ENCODE assay signal across 27 mouse cellular contexts in the genomic region with DNA sequence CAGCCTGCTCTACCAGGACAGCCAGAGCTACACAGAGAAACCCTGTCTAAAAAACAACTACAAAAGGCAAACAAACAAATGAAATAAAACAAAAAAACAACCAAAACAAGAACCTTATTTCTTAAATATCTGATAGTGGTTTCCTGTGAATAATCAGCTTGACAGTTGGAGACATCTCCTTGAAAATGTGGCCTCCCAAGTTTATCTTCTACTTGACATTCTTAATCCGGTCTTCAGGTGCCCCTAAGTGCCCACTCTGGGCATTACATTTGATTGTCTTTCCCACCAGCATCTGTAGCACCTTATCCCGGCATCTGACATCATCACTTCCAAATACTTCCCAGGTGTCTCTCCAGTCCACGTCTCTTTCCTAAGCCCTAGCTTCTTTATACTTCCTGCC.
"Had no signal": no experiment of that assay in that cellular context is flagged by ENCODE, and none has a peak within 500 bp of the region (broad histone marks: within the 10 kb centered on the region; RNA-seq: fewer than 3 reads in every experiment).

No protein-coding gene starts in this region.

- H3K27ac ChIP-seq: embryonic facial prominence, embryonic 10.5 days; embryonic facial prominence, embryonic 12.5 days; embryonic facial prominence, embryonic 13.5 days; embryonic facial prominence, embryonic 15.5 days; forebrain, embryonic 10.5 days; forebrain, embryonic 12.5 days; forebrain, embryonic 13.5 days; forebrain, embryonic 15.5 days; gastrocnemius, adult 2 months; heart, adult 2 months had no signal

- H3K4me2 ChIP-seq: embryonic facial prominence, embryonic 12.5 days; embryonic facial prominence, embryonic 13.5 days; embryonic facial prominence, embryonic 15.5 days; forebrain, embryonic 12.5 days; forebrain, embryonic 13.5 days; forebrain, embryonic 15.5 days had no signal

- ATAC-seq: forebrain, embryonic 13.5 days; forebrain, embryonic 14.5 days; forebrain, embryonic 15.5 days; forebrain, embryonic 16.5 days; forebrain, postnatal 0 days had no signal

- H3K4me3 ChIP-seq: embryonic facial prominence, embryonic 10.5 days; embryonic facial prominence, embryonic 12.5 days; embryonic facial prominence, embryonic 13.5 days; embryonic facial prominence, embryonic 15.5 days; erythroblast, embryonic 14.5 days; forebrain, embryonic 10.5 days; forebrain, embryonic 12.5 days; forebrain, embryonic 13.5 days; forebrain, embryonic 15.5 days; gastrocnemius, adult 2 months; heart, adult 2 months had no signal

- H3K27me3 ChIP-seq: embryonic facial prominence, embryonic 12.5 days; embryonic facial prominence, embryonic 13.5 days; embryonic facial prominence, embryonic 15.5 days; forebrain, embryonic 12.5 days; forebrain, embryonic 13.5 days; forebrain, embryonic 15.5 days had no signal

- DNase-seq: cerebellum, adult 8-10 months; cerebellum, adult 9-10 months; cerebellum, adult 9-11 months; cerebellum, postnatal 10 days; cerebellum, postnatal 14 days; cerebellum, postnatal 36 days; embryo, embryonic 11 days; forebrain, postnatal 0 days; gastrocnemius, adult 2 months; gastrocnemius, postnatal 10 days; gastrocnemius, postnatal 14 days; gastrocnemius, postnatal 25 days; gastrocnemius, postnatal 36 days; heart, adult 11 months; heart, adult 18-20 months; heart, adult 2 months had no signal

- H3K9me3 ChIP-seq: embryonic facial prominence, embryonic 10.5 days; embryonic facial prominence, embryonic 12.5 days; embryonic facial prominence, embryonic 13.5 days; embryonic facial prominence, embryonic 15.5 days; forebrain, embryonic 10.5 days; forebrain, embryonic 12.5 days; forebrain, embryonic 13.5 days; forebrain, embryonic 15.5 days had no signal

- H3K36me3 ChIP-seq: embryonic facial prominence, embryonic 10.5 days; embryonic facial prominence, embryonic 12.5 days; embryonic facial prominence, embryonic 13.5 days; embryonic facial prominence, embryonic 15.5 days; forebrain, embryonic 10.5 days; forebrain, embryonic 12.5 days; forebrain, embryonic 15.5 days had no signal

- H3K9ac ChIP-seq: embryonic facial prominence, embryonic 12.5 days; embryonic facial prominence, embryonic 13.5 days; embryonic facial prominence, embryonic 15.5 days; forebrain, embryonic 12.5 days; forebrain, embryonic 13.5 days; forebrain, embryonic 15.5 days; forebrain, postnatal 0 days had no signal
